Mouse (Mus musculus) limb, embryonic 14.5 days (tissue): Measurements from ENCODE around the gene Cacna1g. TPM values are rescaled to one million over a fixed set of nuclear protein-coding genes. Genes with fewer than 3 reads are reported as not detected.

ENCODE experiments used
- ATAC-seq: fragments of 200-750 bp; cut with Nextera tagmentation; 2 replicates; pipeline ENCODE4 v1.8.0; 2017; ENCODE audit warnings: low read depth, moderate number of reproducible peaks, moderate TSS enrichment; ENCODE audit not compliant: low FRiP score
- DNase-seq: peaks from one replicate; pipeline ENCODE4 v3.0.0-alpha.2; 2015; ENCODE audit warnings: low spot score
- H3K27ac ChIP-seq: fragments of 300-500 bp; sonication (generic); replicated peaks from 2 replicates; pipeline ENCODE4 v1.5.1; 2014; ENCODE audit warnings: low read depth, mild to moderate bottlenecking, low read length, moderate library complexity, mixed read lengths
- H3K27me3 ChIP-seq: fragments of 300-500 bp; sonication (generic); 2 replicates; pipeline ENCODE4 v1.6.1; 2014; ENCODE audit warnings: low read length, mixed read lengths; ENCODE audit not compliant: control insufficient read depth, insufficient read depth
- H3K36me3 ChIP-seq: fragments of 300-500 bp; sonication (generic); 2 replicates; pipeline ENCODE4 v1.6.1; 2014; ENCODE audit warnings: mild to moderate bottlenecking, low read length, moderate library complexity, mixed read lengths; ENCODE audit not compliant: control insufficient read depth, insufficient read depth
- H3K4me1 ChIP-seq: fragments of 300-500 bp; sonication (generic); 2 replicates; pipeline ENCODE4 v1.6.1; 2014; ENCODE audit warnings: antibody characterized with exemption, low read length, mixed read lengths; ENCODE audit not compliant: control insufficient read depth, insufficient read depth
- H3K4me2 ChIP-seq: fragments of 300-500 bp; sonication (generic); replicated peaks from 2 replicates; pipeline ENCODE4 v1.6.1; 2014; ENCODE audit warnings: low read depth, mild to moderate bottlenecking, low read length, moderate library complexity; ENCODE audit not compliant: severe bottlenecking
- H3K4me3 ChIP-seq: fragments of 300-500 bp; sonication (generic); replicated peaks from 2 replicates; pipeline ENCODE4 v1.5.1; 2014; ENCODE audit warnings: low read length
- H3K9ac ChIP-seq: fragments of 300-500 bp; sonication (generic); 2 replicates; pipeline ENCODE4 v1.6.1; 2014; ENCODE audit warnings: mild to moderate bottlenecking, low read depth, low read length, moderate library complexity; ENCODE audit not compliant: severe bottlenecking
- H3K9me3 ChIP-seq: fragments of 300-500 bp; sonication (generic); 2 replicates; pipeline ENCODE4 v1.6.1; 2016; ENCODE audit warnings: low read length; ENCODE audit not compliant: control insufficient read depth
- POLR2A ChIP-seq: fragments of 200-500 bp; IDR thresholded peaks from 2 replicates; pipeline ENCODE4 v1.8.0; 2012; ENCODE audit warnings: inconsistent platforms, mild to moderate bottlenecking, moderate library complexity, borderline replicate concordance; ENCODE audit not compliant: insufficient read depth, insufficient read length; ENCODE audit errors: extremely low read depth
- WGBS: fragments of 180-500 bp; shearing (Covaris S2); extraction: QIAGEN DNeasy Blood & Tissue Kit; methylation state at CpG from one replicate; pipeline ENCODE4 v1.1.7; 2014; 5-methylcytosine and 5-hydroxymethylcytosine counted together
- polyA plus RNA-seq, 2 experiments: library from polyadenylated mRNA; depleted of rRNA in 1 of 2; stranded (reverse) in 1 of 2; unstranded in 1 of 2; fragments of >200 nt; fragmentation: Nextera tagmentation in 1 of 2; extraction: Ambion mirVana in 1 of 2; gene quantifications; 2 replicates each; pipeline versions ENCODE4 v1.2.1 to v1.2.3; 2012 to 2014

Cacna1g gene
- polyA plus RNA-seq, 2 experiments = 49.0 to 449 TPM

- 37% methylated on average over 2 of the region's 2 CpGs for WGBS
- Histone ChIP-seq H3K4me1 (no peaks in the 10 kb centered on the region), H3K27me3 (no peaks in the 10 kb centered on the region), H3K36me3 (no peaks in the 10 kb centered on the region), H3K4me2 (no peak overlapping the region), H3K9ac (no peak overlapping the region), H3K27ac (no peak overlapping the region), H3K4me3 (no peak overlapping the region), H3K9me3 (no peaks in the 10 kb centered on the region)
- DNase-seq (no peak), ATAC-seq (no peak)
- TF ChIP-seq POLR2A = no peak
Observed at GRCm38 (mm10) chr11:94379061-94379460, 94.9 kb downstream of the Cacna1g start.

- ATAC-seq (no peak), DNase-seq (no peak)
- TF ChIP-seq POLR2A = no peak
- H3K27me3 ChIP-seq = no peaks in the 10 kb centered on the region
- H3K9ac ChIP-seq = no peak overlapping the region
- H3K4me3 ChIP-seq = no peak overlapping the region
- no peaks in the 10 kb centered on the region for H3K9me3 ChIP-seq
- WGBS = 85% methylated on average over 13 of the region's 13 CpGs
- H3K27ac ChIP-seq = no peak overlapping the region
- H3K4me1 ChIP-seq = no peaks in the 10 kb centered on the region
- no peak overlapping the region for H3K4me2 ChIP-seq
- no peaks in the 10 kb centered on the region for H3K36me3 ChIP-seq
Observed at GRCm38 (mm10) chr11:94374276-94374948, 99.6 kb downstream of the Cacna1g start.

- whole genome bisulfite sequencing = 23% methylated on average over 5 of the region's 5 CpGs
- no peak for TF ChIP-seq POLR2A
- H3K9me3 ChIP-seq = no peaks in the 10 kb centered on the region
- no peaks in the 10 kb centered on the region for H3K4me1 ChIP-seq
- no peaks in the 10 kb centered on the region for H3K27me3 ChIP-seq
- H3K27ac ChIP-seq = no peak overlapping the region
- no peak overlapping the region for H3K4me2 ChIP-seq
- no peak for ATAC-seq
- no peaks in the 10 kb centered on the region for H3K36me3 ChIP-seq
- no peak overlapping the region for H3K4me3 ChIP-seq
- no peak for DNase-seq
- H3K9ac ChIP-seq = no peak overlapping the region
Observed at GRCm38 (mm10) chr11:94370809-94371208, 103.2 kb downstream of the Cacna1g start.

GRCm38 (mm10) chr11:94369981-94370380 lies 104.0 kb downstream of the Cacna1g start:
- Histone ChIP-seq H3K27me3 (no peaks in the 10 kb centered on the region), H3K27ac (no peak overlapping the region), H3K36me3 (no peaks in the 10 kb centered on the region), H3K9ac (no peak overlapping the region), H3K4me2 (no peak overlapping the region), H3K4me1 (no peaks in the 10 kb centered on the region), H3K9me3 (no peaks in the 10 kb centered on the region), H3K4me3 (no peak overlapping the region)
- no peak for DNase-seq
- WGBS = 79% methylated on average over 6 of the region's 6 CpGs
- ATAC-seq = no peak
- no peak for TF ChIP-seq POLR2A

GRCm38 (mm10) chr11:94365340-94365739 lies 108.7 kb downstream of the Cacna1g start:
- no peak for ATAC-seq
- Histone ChIP-seq H3K4me3 (no peak overlapping the region), H3K9ac (no peak overlapping the region), H3K36me3 (no peaks in the 10 kb centered on the region), H3K4me2 (no peak overlapping the region), H3K27ac (no peak overlapping the region), H3K9me3 (no peaks in the 10 kb centered on the region), H3K4me1 (no peaks in the 10 kb centered on the region), H3K27me3 (no peaks in the 10 kb centered on the region)
- WGBS = 64% methylated on average over 3 of the region's 3 CpGs
- no peak for DNase-seq
- no peak for TF ChIP-seq POLR2A
